Mouse (Mus musculus) lung, embryonic 15.5 days (tissue): Measurements from ENCODE around the gene Mtmr11. TPM values are rescaled to one million over a fixed set of nuclear protein-coding genes. Genes with fewer than 3 reads are reported as not detected.
"Not testable (repeated sequence)": the region's sequence is repeated elsewhere in the genome, so short reads cannot be mapped to it uniquely, and the experiment has no call there.

ENCODE experiments used
- ATAC-seq: fragments of 200-750 bp; cut with Nextera tagmentation; 2 replicates; pipeline ENCODE4 v1.8.0; 2017; ENCODE audit warnings: moderate number of reproducible peaks, borderline replicate concordance; ENCODE audit not compliant: low FRiP score, low TSS enrichment; ENCODE audit errors: extremely low read depth
- H3K27ac ChIP-seq: fragments of 300-500 bp; sonication (generic); 2 replicates; pipeline ENCODE4 v1.5.1; 2015; ENCODE audit warnings: moderate library complexity, mild to moderate bottlenecking, inconsistent platforms
- H3K27me3 ChIP-seq: fragments of 300-500 bp; sonication (generic); 2 replicates; pipeline ENCODE4 v1.6.1; 2015; ENCODE audit warnings: inconsistent platforms
- H3K36me3 ChIP-seq: fragments of 300-500 bp; sonication (generic); 2 replicates; pipeline ENCODE4 v1.6.1; 2015; ENCODE audit warnings: inconsistent platforms
- H3K4me1 ChIP-seq: fragments of 300-500 bp; sonication (generic); 2 replicates; pipeline ENCODE4 v1.6.1; 2015; ENCODE audit warnings: inconsistent platforms
- H3K4me2 ChIP-seq: fragments of 300-500 bp; sonication (generic); 2 replicates; pipeline ENCODE4 v1.6.1; 2015; ENCODE audit warnings: inconsistent platforms, mild to moderate bottlenecking, moderate library complexity
- H3K4me3 ChIP-seq: fragments of 300-500 bp; sonication (generic); 2 replicates; pipeline ENCODE4 v1.5.1; 2015; ENCODE audit warnings: mild to moderate bottlenecking, inconsistent platforms
- H3K9ac ChIP-seq: fragments of 300-500 bp; sonication (generic); 2 replicates; pipeline ENCODE4 v1.6.1; 2015; ENCODE audit warnings: inconsistent platforms
- H3K9me3 ChIP-seq: fragments of 300-500 bp; sonication (generic); 2 replicates; pipeline ENCODE4 v1.6.1; 2016; ENCODE audit warnings: inconsistent platforms
- WGBS: fragments of 180-500 bp; shearing (Covaris S2); methylation state at CpG from one replicate; pipeline ENCODE4 v1.1.7; 2015; 5-methylcytosine and 5-hydroxymethylcytosine counted together
- polyA plus RNA-seq: library from polyadenylated mRNA; unstranded; fragments of >200 nt; fragmentation: Nextera tagmentation; extraction: Ambion mirVana; gene quantifications from 2 replicates; pipeline ENCODE4 v1.2.1, GENCODE M21; 2015

Mtmr11 gene
- polyA plus RNA-seq, 1 experiment from 2014 or later, result 14.9 TPM

GRCm38 (mm10) chr3:96173185-96173584 lies 11.4 kb downstream of the Mtmr11 start:
- Histone ChIP-seq H3K4me2 (peak overlapping the region; percentile 85), H3K36me3 (peaks cover 34% of the 10 kb centered on the region), H3K9me3 (no peaks in the 10 kb centered on the region), H3K4me1 (peaks cover 37% of the 10 kb centered on the region), H3K9ac (peak overlapping the region; percentile 85), H3K27me3 (no peaks in the 10 kb centered on the region), H3K4me3 (peak overlapping the region; percentile 97), H3K27ac (no peak overlapping the region)
- 30% methylated on average over 7 of the region's 7 CpGs for WGBS
- no peak for ATAC-seq

GRCm38 (mm10) chr3:96174042-96174441 lies 12.2 kb downstream of the Mtmr11 start:
- not testable (repeated sequence) for H3K9me3 ChIP-seq, H3K27me3 ChIP-seq, H3K27ac ChIP-seq, H3K4me3 ChIP-seq, H3K9ac ChIP-seq, ATAC-seq
- Histone ChIP-seq H3K4me1 (peaks cover 37% of the 10 kb centered on the region), H3K36me3 (peaks cover 38% of the 10 kb centered on the region), H3K4me2 (peak overlapping the region; percentile 85)
- WGBS, result 77% methylated on average over 4 of the region's 4 CpGs

GRCm38 (mm10) chr3:96175251-96175650 lies 13.4 kb downstream of the Mtmr11 start:
- H3K36me3 ChIP-seq, result peaks cover 38% of the 10 kb centered on the region
- no peak for ATAC-seq
- no peak overlapping the region for H3K4me2 ChIP-seq
- no peaks in the 10 kb centered on the region for H3K9me3 ChIP-seq
- no peak overlapping the region for H3K27ac ChIP-seq
- peaks cover 36% of the 10 kb centered on the region for H3K4me1 ChIP-seq
- WGBS, result 94% methylated on average over 6 of the region's 6 CpGs
- no peak overlapping the region for H3K4me3 ChIP-seq
- H3K9ac ChIP-seq, result no peak overlapping the region
- H3K27me3 ChIP-seq, result no peaks in the 10 kb centered on the region

GRCm38 (mm10) chr3:96178427-96178826 lies 16.6 kb downstream of the Mtmr11 start:
- Histone ChIP-seq H3K4me3 (no peak overlapping the region), H3K9me3 (no peaks in the 10 kb centered on the region), H3K9ac (no peak overlapping the region), H3K27me3 (no peaks in the 10 kb centered on the region), H3K27ac (no peak overlapping the region), H3K4me1 (peaks cover 35% of the 10 kb centered on the region), H3K4me2 (no peak overlapping the region), H3K36me3 (peaks cover 38% of the 10 kb centered on the region)
- no peak for ATAC-seq
- 91% methylated on average over 4 of the region's 4 CpGs for WGBS

- Histone ChIP-seq H3K4me3 (no peak overlapping the region), H3K27me3 (no peaks in the 10 kb centered on the region), H3K36me3 (peaks cover 38% of the 10 kb centered on the region), H3K4me1 (peaks cover 31% of the 10 kb centered on the region), H3K9me3 (no peaks in the 10 kb centered on the region), H3K9ac (no peak overlapping the region), H3K27ac (no peak overlapping the region), H3K4me2 (no peak overlapping the region)
- WGBS, result 84% methylated on average over 2 of the region's 2 CpGs
- no peak for ATAC-seq
Measured at GRCm38 (mm10) chr3:96178902-96179301, 17.1 kb downstream of the Mtmr11 start.

GRCm38 (mm10) chr3:96179531-96179930 lies 17.7 kb downstream of the Mtmr11 start:
- WGBS, result 50% methylated on average over 4 of the region's 4 CpGs
- Histone ChIP-seq H3K9ac (no peak overlapping the region), H3K27ac (no peak overlapping the region), H3K9me3 (no peaks in the 10 kb centered on the region), H3K4me2 (no peak overlapping the region), H3K4me1 (peaks cover 25% of the 10 kb centered on the region), H3K36me3 (peaks cover 31% of the 10 kb centered on the region), H3K27me3 (no peaks in the 10 kb centered on the region), H3K4me3 (no peak overlapping the region)
- no peak for ATAC-seq

- Histone ChIP-seq H3K27me3 (no peaks in the 10 kb centered on the region), H3K9me3 (no peaks in the 10 kb centered on the region), H3K9ac (peak within 1 kb of the TSS; percentile 58), H3K27ac (no peak within 1 kb of the TSS), H3K4me1 (peaks cover 17% of the 10 kb centered on the region), H3K4me3 (peak within 1 kb of the TSS; percentile 52), H3K4me2 (peak within 1 kb of the TSS; percentile 81), H3K36me3 (peaks cover 22% of the 10 kb centered on the region)
- peak; percentile 56 for ATAC-seq
- 1% methylated on average over 19 of the region's 23 CpGs for WGBS
Measured at GRCm38 (mm10) chr3:96180727-96181477, 19.1 kb downstream of the Mtmr11 start, which contains the start of gene Sv2a. TSS of gene Sv2a (plus strand) at chr3:96181151.

GRCm38 (mm10) chr3:96181510-96182381 lies 19.9 kb downstream of the Mtmr11 start:
- ATAC-seq, result peak; percentile 36; the same call in 1 of the 2 replicates
- Histone ChIP-seq H3K27me3 (no peaks in the 10 kb centered on the region), H3K4me1 (peaks cover 17% of the 10 kb centered on the region), H3K27ac (no peak overlapping the region), H3K4me3 (peak overlapping the region; percentile 52), H3K4me2 (peak overlapping the region; percentile 81), H3K9ac (no peak overlapping the region), H3K36me3 (peaks cover 14% of the 10 kb centered on the region), H3K9me3 (no peaks in the 10 kb centered on the region)
- WGBS, result 28% methylated on average over 12 of the region's 12 CpGs

GRCm38 (mm10) chr3:96182382-96182776 lies 20.6 kb downstream of the Mtmr11 start:
- Histone ChIP-seq H3K36me3 (peaks cover 11% of the 10 kb centered on the region), H3K4me2 (peak overlapping the region; percentile 81), H3K9ac (no peak overlapping the region), H3K27ac (no peak overlapping the region), H3K9me3 (no peaks in the 10 kb centered on the region), H3K27me3 (no peaks in the 10 kb centered on the region), H3K4me1 (peaks cover 17% of the 10 kb centered on the region), H3K4me3 (no peak overlapping the region)
- ATAC-seq, result no peak
- WGBS, result 10% methylated on average over 4 of the region's 4 CpGs

GRCm38 (mm10) chr3:96192977-96193376 lies 31.2 kb downstream of the Mtmr11 start:
- Histone ChIP-seq H3K4me3 (no peak overlapping the region), H3K27ac (no peak overlapping the region), H3K9me3 (no peaks in the 10 kb centered on the region), H3K27me3 (no peaks in the 10 kb centered on the region), H3K4me1 (peaks cover 10% of the 10 kb centered on the region), H3K36me3 (no peaks in the 10 kb centered on the region), H3K9ac (no peak overlapping the region), H3K4me2 (no peak overlapping the region)
- no peak for ATAC-seq
- 55% methylated on average over 12 of the region's 12 CpGs for WGBS

GRCm38 (mm10) chr3:96194966-96195365 lies 33.2 kb downstream of the Mtmr11 start:
- WGBS, result 81% methylated on average over 10 of the region's 10 CpGs
- Histone ChIP-seq H3K27ac (no peak overlapping the region), H3K9ac (no peak overlapping the region), H3K4me3 (no peak overlapping the region), H3K9me3 (no peaks in the 10 kb centered on the region), H3K36me3 (no peaks in the 10 kb centered on the region), H3K27me3 (no peaks in the 10 kb centered on the region), H3K4me2 (no peak overlapping the region), H3K4me1 (peaks cover 13% of the 10 kb centered on the region)
- no peak for ATAC-seq
